Mouse (Mus musculus): ENCODE measurements around the gene Dusp27. TPM values are rescaled to one million over a fixed set of nuclear protein-coding genes. Genes with fewer than 3 reads are reported as not detected.
"Not testable (repeated sequence)": the region's sequence is repeated elsewhere in the genome, so short reads cannot be mapped to it uniquely, and the experiment has no call there.

The Dusp27 gene
- polyA plus RNA-seq, 1 experiment from 2014 or later, result 32.2 TPM

- no peak for ATAC-seq (replicated peaks; ENCODE audit: insufficient number of reproducible peaks, low FRiP score, low TSS enrichment)
- 60% methylated on average over 11 of the region's 11 CpGs for WGBS (ENCODE audit: insufficient replicate concordance)
Observed at GRCm38 (mm10) chr1:166151341-166151740, 23.6 kb upstream of the Dusp27 start.

GRCm38 (mm10) chr1:166150035-166150434 lies 22.3 kb upstream of the Dusp27 start:
- H3K27me3 ChIP-seq (ENCODE audit: control insufficient read depth, insufficient read depth, low read length), result peaks cover 6% of the 10 kb centered on the region
- H3K4me1 ChIP-seq (ENCODE audit: control insufficient read depth, insufficient read depth, low read length), result peaks cover 6% of the 10 kb centered on the region; the same call in 1 of the 2 replicates
- ATAC-seq (replicated peaks; ENCODE audit: insufficient number of reproducible peaks, low FRiP score, low TSS enrichment), result no peak
- H3K36me3 ChIP-seq (ENCODE audit: control insufficient read depth, insufficient read depth, low read length), result no peaks in the 10 kb centered on the region
- 77% methylated on average over 7 of the region's 7 CpGs for whole genome bisulfite sequencing (ENCODE audit: insufficient replicate concordance)
- no peak overlapping the region for H3K9ac ChIP-seq (ENCODE audit: low read depth, low read length)
- no peak overlapping the region for H3K4me3 ChIP-seq (ENCODE audit: low read depth, low read length)
- no peaks in the 10 kb centered on the region for H3K9me3 ChIP-seq (replicated peaks; ENCODE audit: control insufficient read depth, low read length)
- H3K4me2 ChIP-seq, result no peak overlapping the region
- H3K27ac ChIP-seq (ENCODE audit: low read depth, low read length), result no peak overlapping the region

More at GRCm38 (mm10) chr1:166151341-166151740, 23.6 kb upstream of the Dusp27 start:
- Histone ChIP-seq H3K36me3 (ENCODE audit: control insufficient read depth, insufficient read depth, low read length) (no peaks in the 10 kb centered on the region), H3K27ac (ENCODE audit: low read depth, low read length) (no peak overlapping the region), H3K4me2 (no peak overlapping the region), H3K9ac (ENCODE audit: low read depth, low read length) (no peak overlapping the region), H3K4me3 (ENCODE audit: low read depth, low read length) (no peak overlapping the region), H3K4me1 (ENCODE audit: control insufficient read depth, insufficient read depth, low read length) (peaks cover 6% of the 10 kb centered on the region; the same call in 1 of the 2 replicates), H3K27me3 (ENCODE audit: control insufficient read depth, insufficient read depth, low read length) (peaks cover 15% of the 10 kb centered on the region), H3K9me3 (replicated peaks; ENCODE audit: control insufficient read depth, low read length) (no peaks in the 10 kb centered on the region)

GRCm38 (mm10) chr1:166149441-166149840 lies 21.7 kb upstream of the Dusp27 start:
- Histone ChIP-seq H3K9me3 (replicated peaks; ENCODE audit: control insufficient read depth, low read length) (no peaks in the 10 kb centered on the region), H3K27ac (ENCODE audit: low read depth, low read length) (no peak overlapping the region), H3K4me1 (ENCODE audit: control insufficient read depth, insufficient read depth, low read length) (peaks cover 6% of the 10 kb centered on the region; the same call in 1 of the 2 replicates), H3K36me3 (ENCODE audit: control insufficient read depth, insufficient read depth, low read length) (no peaks in the 10 kb centered on the region), H3K4me3 (ENCODE audit: low read depth, low read length) (no peak overlapping the region), H3K27me3 (ENCODE audit: control insufficient read depth, insufficient read depth, low read length) (peaks cover 2% of the 10 kb centered on the region; the same call in 1 of the 2 replicates), H3K9ac (ENCODE audit: low read depth, low read length) (no peak overlapping the region), H3K4me2 (no peak overlapping the region)
- WGBS (ENCODE audit: insufficient replicate concordance), result 81% methylated on average over 4 of the region's 4 CpGs
- ATAC-seq (replicated peaks; ENCODE audit: insufficient number of reproducible peaks, low FRiP score, low TSS enrichment), result no peak

GRCm38 (mm10) chr1:166147657-166148056 lies 19.9 kb upstream of the Dusp27 start:
- Histone ChIP-seq H3K4me3 (ENCODE audit: low read depth, low read length) (no peak overlapping the region), H3K27ac (ENCODE audit: low read depth, low read length) (no peak overlapping the region), H3K9me3 (replicated peaks; ENCODE audit: control insufficient read depth, low read length) (no peaks in the 10 kb centered on the region), H3K4me2 (no peak overlapping the region), H3K36me3 (ENCODE audit: control insufficient read depth, insufficient read depth, low read length) (no peaks in the 10 kb centered on the region), H3K4me1 (ENCODE audit: control insufficient read depth, insufficient read depth, low read length) (peaks cover 6% of the 10 kb centered on the region; the same call in 1 of the 2 replicates), H3K27me3 (ENCODE audit: control insufficient read depth, insufficient read depth, low read length) (no peaks in the 10 kb centered on the region), H3K9ac (ENCODE audit: low read depth, low read length) (no peak overlapping the region)
- WGBS (ENCODE audit: insufficient replicate concordance), result 39% methylated on average over 3 of the region's 3 CpGs
- no peak for ATAC-seq (replicated peaks; ENCODE audit: insufficient number of reproducible peaks, low FRiP score, low TSS enrichment)

- Histone ChIP-seq H3K4me3 (ENCODE audit: low read depth, low read length) (no peak overlapping the region), H3K9me3 (replicated peaks; ENCODE audit: control insufficient read depth, low read length) (no peaks in the 10 kb centered on the region), H3K4me2 (no peak overlapping the region), H3K9ac (ENCODE audit: low read depth, low read length) (no peak overlapping the region), H3K4me1 (ENCODE audit: control insufficient read depth, insufficient read depth, low read length) (peaks cover 6% of the 10 kb centered on the region; the same call in 1 of the 2 replicates), H3K27ac (ENCODE audit: low read depth, low read length) (no peak overlapping the region), H3K27me3 (ENCODE audit: control insufficient read depth, insufficient read depth, low read length) (no peaks in the 10 kb centered on the region), H3K36me3 (ENCODE audit: control insufficient read depth, insufficient read depth, low read length) (no peaks in the 10 kb centered on the region)
- no peak for ATAC-seq (replicated peaks; ENCODE audit: insufficient number of reproducible peaks, low FRiP score, low TSS enrichment)
- 72% methylated on average over 11 of the region's 11 CpGs for WGBS (ENCODE audit: insufficient replicate concordance)
Observed at GRCm38 (mm10) chr1:166146626-166147025, 18.9 kb upstream of the Dusp27 start.

- H3K9me3 ChIP-seq (replicated peaks; ENCODE audit: control insufficient read depth, low read length), result no peaks in the 10 kb centered on the region
- no peak overlapping the region for H3K27ac ChIP-seq (ENCODE audit: low read depth, low read length)
- H3K4me1 ChIP-seq (ENCODE audit: control insufficient read depth, insufficient read depth, low read length), result peaks cover 7% of the 10 kb centered on the region
- WGBS (ENCODE audit: insufficient replicate concordance), result 80% methylated on average over 6 of the region's 6 CpGs
- H3K36me3 ChIP-seq (ENCODE audit: control insufficient read depth, insufficient read depth, low read length), result no peaks in the 10 kb centered on the region
- no peak overlapping the region for H3K4me2 ChIP-seq
- H3K27me3 ChIP-seq (ENCODE audit: control insufficient read depth, insufficient read depth, low read length), result no peaks in the 10 kb centered on the region
- no peak overlapping the region for H3K9ac ChIP-seq (ENCODE audit: low read depth, low read length)
- no peak overlapping the region for H3K4me3 ChIP-seq (ENCODE audit: low read depth, low read length)
- no peak for ATAC-seq (replicated peaks; ENCODE audit: insufficient number of reproducible peaks, low FRiP score, low TSS enrichment)
Observed at GRCm38 (mm10) chr1:166142369-166142768, 14.6 kb upstream of the Dusp27 start.

GRCm38 (mm10) chr1:166141868-166142267 lies 14.1 kb upstream of the Dusp27 start:
- H3K27ac ChIP-seq (ENCODE audit: low read depth, low read length); H3K9ac ChIP-seq (ENCODE audit: low read depth, low read length); ATAC-seq (replicated peaks; ENCODE audit: insufficient number of reproducible peaks, low FRiP score, low TSS enrichment); H3K36me3 ChIP-seq (ENCODE audit: control insufficient read depth, insufficient read depth, low read length); H3K4me3 ChIP-seq (ENCODE audit: low read depth, low read length); H3K27me3 ChIP-seq (ENCODE audit: control insufficient read depth, insufficient read depth, low read length); H3K4me2 ChIP-seq; H3K9me3 ChIP-seq (replicated peaks; ENCODE audit: control insufficient read depth, low read length); H3K4me1 ChIP-seq (ENCODE audit: control insufficient read depth, insufficient read depth, low read length): not testable (repeated sequence)
- WGBS (ENCODE audit: insufficient replicate concordance), result 90% methylated on average over 9 of the region's 9 CpGs

- H3K27me3 ChIP-seq (ENCODE audit: control insufficient read depth, insufficient read depth, low read length), result no peaks in the 10 kb centered on the region
- H3K36me3 ChIP-seq (ENCODE audit: control insufficient read depth, insufficient read depth, low read length), result no peaks in the 10 kb centered on the region
- ATAC-seq (replicated peaks; ENCODE audit: insufficient number of reproducible peaks, low FRiP score, low TSS enrichment), result no peak
- no peaks in the 10 kb centered on the region for H3K9me3 ChIP-seq (replicated peaks; ENCODE audit: control insufficient read depth, low read length)
- no peak overlapping the region for H3K4me2 ChIP-seq
- H3K27ac ChIP-seq (ENCODE audit: low read depth, low read length), result no peak overlapping the region
- no peak overlapping the region for H3K4me3 ChIP-seq (ENCODE audit: low read depth, low read length)
- 51% methylated on average over 4 of the region's 4 CpGs for WGBS (ENCODE audit: insufficient replicate concordance)
- no peak overlapping the region for H3K9ac ChIP-seq (ENCODE audit: low read depth, low read length)
- peaks cover 13% of the 10 kb centered on the region for H3K4me1 ChIP-seq (ENCODE audit: control insufficient read depth, insufficient read depth, low read length)
Observed at GRCm38 (mm10) chr1:166139620-166140184, 12.0 kb upstream of the Dusp27 start.

- Histone ChIP-seq H3K4me1 (ENCODE audit: control insufficient read depth, insufficient read depth, low read length) (peaks cover 13% of the 10 kb centered on the region), H3K9me3 (replicated peaks; ENCODE audit: control insufficient read depth, low read length) (no peaks in the 10 kb centered on the region), H3K27me3 (ENCODE audit: control insufficient read depth, insufficient read depth, low read length) (no peaks in the 10 kb centered on the region), H3K9ac (ENCODE audit: low read depth, low read length) (no peak overlapping the region), H3K36me3 (ENCODE audit: control insufficient read depth, insufficient read depth, low read length) (no peaks in the 10 kb centered on the region), H3K4me3 (ENCODE audit: low read depth, low read length) (no peak overlapping the region), H3K27ac (ENCODE audit: low read depth, low read length) (no peak overlapping the region), H3K4me2 (no peak overlapping the region)
- ATAC-seq (replicated peaks; ENCODE audit: insufficient number of reproducible peaks, low FRiP score, low TSS enrichment), result no peak
- WGBS (ENCODE audit: insufficient replicate concordance), result 76% methylated on average over 3 of the region's 3 CpGs
Observed at GRCm38 (mm10) chr1:166139113-166139512, 11.4 kb upstream of the Dusp27 start.

All from heart, embryonic 11.5 days (tissue).